Mouse (Mus musculus) kidney, adult 8-10 months (tissue): ENCODE measurements around the gene Gadd45g.
A peak's percentile ranks its signal among the peaks of the same experiment; 100 is the strongest.

ENCODE experiments used
- DNase-seq, 2 experiments: peaks; one replicate each; pipeline ENCODE4 v3.0.0; 2022

Gadd45g gene

DNA sequence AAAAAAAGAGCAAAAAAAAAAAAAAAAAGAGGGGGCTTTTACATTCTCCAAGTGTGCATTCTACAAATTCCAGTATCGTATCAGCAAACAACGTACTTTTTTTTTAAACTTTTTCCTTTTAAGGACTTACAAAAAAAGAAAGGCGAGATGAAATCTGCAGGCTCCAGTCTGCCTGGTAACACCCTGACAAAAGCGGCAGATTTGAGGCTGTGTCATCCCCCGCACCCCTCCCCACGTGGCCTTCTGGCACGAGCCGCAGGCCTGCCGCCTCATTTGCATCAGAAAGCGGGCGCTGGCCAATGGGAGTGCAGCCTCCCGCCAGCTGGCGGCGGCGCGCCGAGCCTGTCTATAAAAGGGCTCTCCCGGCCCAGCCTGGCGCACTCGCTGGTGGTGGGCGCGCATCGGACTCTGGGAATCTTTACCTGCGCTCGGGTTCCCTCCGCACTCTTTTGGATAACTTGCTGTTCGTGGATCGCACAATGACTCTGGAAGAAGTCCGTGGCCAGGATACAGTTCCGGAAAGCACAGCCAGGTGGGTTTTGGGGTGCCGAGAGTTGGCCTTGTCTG lies at the start of gene Gadd45g:
Gene Gadd45g (plus strand): TSS at position 378 of the 567 bp plus-strand sequence.
- peak; percentile 93 to 94 for DNase-seq

- DNase-seq, result no peak
Measured at GRCm38 (mm10) chr13:51797899-51798746, 48.4 kb upstream of the Gadd45g start.

DNA sequence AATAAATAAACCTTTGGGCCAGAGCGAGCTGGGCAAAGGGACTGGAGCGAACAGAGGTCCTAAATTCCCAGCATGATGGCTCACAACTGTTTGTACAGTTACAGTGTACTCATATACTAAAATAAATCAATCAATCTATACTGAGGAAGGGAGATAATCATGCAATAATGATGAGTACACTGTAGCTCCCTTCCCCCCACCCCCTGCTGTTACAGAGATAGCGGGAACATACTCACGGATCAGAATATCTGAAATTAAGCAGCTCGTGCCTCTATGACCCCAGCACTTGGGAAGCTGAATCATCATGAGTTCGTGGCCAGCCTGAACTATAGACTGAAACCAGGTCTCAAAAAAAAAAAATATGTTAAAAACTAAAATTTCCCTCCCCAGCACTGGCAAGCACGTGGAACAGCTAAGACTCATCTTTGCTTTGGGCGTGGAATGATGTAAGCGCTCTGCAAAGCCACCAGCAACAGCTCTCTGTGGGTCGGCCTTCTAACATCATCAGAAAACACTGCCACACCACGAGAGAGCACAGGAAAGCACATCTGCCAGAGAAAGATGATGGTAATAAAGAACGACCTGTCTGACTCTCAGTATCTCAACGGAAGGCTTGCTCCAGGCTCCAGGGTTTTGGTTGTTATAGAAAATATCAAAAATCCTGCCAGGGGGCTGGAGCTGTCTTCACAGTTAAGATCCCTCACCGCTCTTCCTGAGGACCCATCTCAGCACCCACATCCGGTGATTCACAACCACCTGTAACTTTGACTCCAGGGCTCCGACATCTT lies 46.5 kb upstream of the Gadd45g start:
- no peak for DNase-seq

- DNase-seq, result no peak
Measured at GRCm38 (mm10) chr13:51800921-51801320, 45.6 kb upstream of the Gadd45g start.

GRCm38 (mm10) chr13:51805634-51806033 lies 40.8 kb upstream of the Gadd45g start:
- no peak for DNase-seq

GRCm38 (mm10) chr13:51806220-51806619 lies 40.3 kb upstream of the Gadd45g start:
- DNase-seq, result no peak

GRCm38 (mm10) chr13:51808141-51808540 lies 38.3 kb upstream of the Gadd45g start:
- DNase-seq, result no peak

DNA sequence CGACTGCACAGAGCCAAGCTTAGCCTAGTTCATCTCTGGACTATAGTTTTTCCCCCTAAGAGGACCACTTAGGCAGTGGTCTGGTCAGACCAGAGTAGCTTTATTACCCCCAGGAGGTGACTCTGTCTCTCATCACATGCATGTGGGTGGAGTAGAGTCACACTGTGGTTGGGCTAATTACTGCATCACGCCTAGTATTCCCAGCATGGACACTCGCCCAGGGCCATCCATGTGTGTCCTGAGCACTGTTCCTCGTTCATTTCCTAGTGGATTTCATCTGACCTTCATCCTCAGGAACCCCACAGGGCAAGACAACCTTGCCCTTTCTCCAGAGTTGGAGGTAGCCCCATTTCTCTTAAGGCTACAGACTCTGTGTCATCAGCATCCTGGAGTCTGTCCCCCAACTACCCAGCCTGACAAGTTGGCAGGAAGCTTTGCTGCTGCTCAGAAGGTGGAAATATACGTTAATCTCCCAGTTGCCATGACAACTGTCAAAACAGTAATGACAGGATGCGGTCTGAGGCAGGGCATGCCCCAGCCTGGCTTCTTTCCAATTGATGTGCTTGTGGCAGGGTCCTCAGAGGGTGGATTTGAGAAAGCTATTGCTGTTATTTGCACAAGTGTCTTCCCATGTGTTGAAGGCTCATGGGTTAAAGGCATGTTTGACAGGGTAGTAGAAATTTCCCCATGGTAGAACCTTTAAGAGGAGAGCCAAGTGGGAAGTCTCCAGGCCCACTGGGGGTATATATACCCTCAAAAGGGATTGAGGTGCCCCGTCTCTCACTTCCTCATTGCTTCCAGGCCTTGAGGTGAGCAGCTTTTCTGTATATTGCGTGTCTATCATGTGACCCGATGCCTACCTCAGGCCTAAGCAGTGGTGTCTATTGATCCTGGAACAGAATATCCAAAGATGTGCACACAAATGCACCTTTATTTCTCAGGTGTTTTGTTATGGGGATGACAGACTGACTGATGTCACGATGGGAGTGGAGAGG lies 32.6 kb upstream of the Gadd45g start:
- no peak for DNase-seq

DNA sequence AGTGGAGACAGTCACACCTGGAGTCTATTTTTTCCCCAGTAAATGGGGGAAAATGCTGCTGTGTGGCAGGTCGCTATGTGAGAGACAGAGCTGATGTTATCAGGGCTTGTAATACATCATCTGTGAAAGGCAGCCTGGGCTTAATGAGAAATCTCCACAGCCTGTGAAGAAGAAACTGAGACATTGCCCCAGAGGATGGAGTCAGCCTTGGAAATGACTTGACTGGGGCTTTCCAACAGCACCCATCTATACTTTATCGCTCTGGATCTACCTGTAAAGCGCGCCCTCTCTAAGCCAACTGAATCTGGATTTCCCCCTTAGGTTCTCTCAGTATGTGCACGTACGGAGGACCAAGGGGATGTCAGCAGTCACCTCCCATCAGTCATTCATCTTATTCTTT lies 31.8 kb upstream of the Gadd45g start:
- no peak for DNase-seq

DNA sequence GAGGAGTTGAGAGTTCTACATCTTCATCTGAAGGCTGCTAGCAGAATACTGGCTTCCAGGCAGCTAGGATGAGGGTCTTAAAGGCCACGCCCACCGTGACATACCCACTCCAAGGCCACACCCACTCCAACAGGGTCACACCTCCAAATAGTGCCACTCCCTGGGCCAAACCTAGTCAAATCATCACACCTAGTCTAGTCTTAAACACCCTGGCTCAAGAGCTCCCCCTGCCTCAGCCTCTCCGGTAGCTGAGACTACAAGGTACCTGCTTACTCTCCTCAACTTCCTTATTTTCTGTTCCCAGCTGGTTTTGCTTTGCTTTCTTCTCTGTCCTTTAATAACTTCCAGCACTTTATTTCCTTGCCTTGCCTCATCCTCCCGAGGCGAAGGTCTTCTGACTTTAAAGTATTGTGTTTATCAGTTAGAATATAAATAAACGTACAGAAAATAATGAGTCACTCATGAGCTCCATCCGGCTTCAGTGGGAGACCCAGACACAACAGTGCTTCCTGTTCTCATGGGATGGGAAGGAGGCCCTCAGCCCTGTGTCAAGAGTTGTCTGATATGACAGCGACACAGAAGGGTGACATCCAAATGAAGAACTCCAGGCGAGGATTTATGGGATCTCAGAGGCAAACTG lies 30.5 kb upstream of the Gadd45g start:
- DNase-seq, result peak in 1 of 2 experiments; percentile 65

DNA sequence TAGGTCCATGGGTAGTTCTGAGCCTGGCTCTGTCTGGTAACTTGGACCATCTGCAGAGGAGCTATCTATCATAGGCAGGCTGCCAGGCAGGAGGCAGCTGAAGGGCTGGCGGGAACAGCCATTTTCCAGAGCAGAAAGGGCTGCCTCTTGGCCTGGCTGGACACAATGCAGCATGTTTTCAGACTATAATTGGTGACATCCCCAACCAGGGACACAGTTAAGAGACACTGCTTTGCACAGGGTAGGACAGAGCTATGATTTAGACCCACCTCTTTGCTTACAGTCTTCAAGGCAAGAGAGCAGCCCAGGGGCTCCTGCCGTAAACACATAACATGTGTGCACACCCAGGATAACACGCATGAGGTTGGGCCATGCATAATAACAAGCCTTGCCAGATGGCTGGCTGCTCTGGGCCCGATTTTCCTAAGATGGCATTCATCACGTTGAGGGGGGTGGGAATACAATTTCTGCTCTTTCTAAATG lies 29.9 kb upstream of the Gadd45g start:
- no peak for DNase-seq

DNA sequence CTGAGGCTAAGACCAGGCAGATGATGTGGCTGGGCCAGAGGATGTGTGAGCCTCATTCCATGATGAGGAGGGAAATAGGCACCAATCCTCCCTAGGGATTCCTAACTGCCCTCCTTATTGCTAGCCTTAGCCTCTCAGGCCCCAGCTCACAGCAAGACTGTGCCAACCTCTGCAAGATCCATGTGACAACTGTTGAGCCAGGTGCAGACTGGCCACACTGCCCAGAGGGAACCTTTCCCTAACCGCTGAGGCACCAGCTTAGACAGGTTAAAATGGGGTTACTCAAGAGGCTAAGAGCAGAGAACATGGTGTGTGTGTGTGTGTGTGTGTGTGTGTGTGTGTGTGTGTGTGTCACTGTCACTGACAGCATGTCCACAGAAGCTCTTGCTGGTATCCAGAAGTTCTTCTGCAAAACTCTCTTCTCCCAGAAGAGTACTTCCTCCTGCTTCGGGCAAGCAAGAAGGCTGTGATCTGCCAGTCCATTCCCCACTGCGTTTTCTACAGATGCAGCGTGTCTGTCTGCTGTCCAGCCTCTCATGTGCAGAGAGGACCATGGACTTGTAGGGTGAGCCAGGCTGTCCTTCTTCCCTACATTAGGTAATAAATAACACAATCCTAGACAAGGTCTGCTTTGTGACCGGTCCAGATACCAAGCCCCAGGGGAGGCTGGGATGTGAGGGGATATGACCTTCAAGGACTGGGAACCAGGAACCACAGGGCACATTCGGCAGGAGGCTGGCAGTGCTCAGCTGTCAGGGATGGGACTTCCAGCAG lies 28.1 kb upstream of the Gadd45g start:
- DNase-seq, result peak; percentile 78 to 89

DNA sequence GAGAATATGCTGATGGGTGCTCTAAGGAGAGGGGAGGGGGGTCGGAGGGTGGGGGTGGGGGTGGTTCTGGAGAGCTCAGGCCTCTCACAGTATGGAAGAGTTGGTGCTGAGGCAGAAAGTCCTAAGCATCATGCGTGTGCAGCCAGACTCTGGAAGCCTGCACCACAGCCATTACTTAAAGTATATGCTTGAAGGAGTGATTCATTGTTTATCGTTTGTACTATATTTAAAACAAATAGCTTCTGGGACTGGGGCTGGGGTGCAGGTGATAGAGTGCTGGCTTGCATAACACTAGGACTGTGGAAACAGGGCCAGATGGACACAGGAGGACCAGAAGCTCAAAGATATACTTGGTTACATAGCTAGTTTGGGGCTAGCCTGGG lies 27.5 kb upstream of the Gadd45g start:
- no peak for DNase-seq

DNA sequence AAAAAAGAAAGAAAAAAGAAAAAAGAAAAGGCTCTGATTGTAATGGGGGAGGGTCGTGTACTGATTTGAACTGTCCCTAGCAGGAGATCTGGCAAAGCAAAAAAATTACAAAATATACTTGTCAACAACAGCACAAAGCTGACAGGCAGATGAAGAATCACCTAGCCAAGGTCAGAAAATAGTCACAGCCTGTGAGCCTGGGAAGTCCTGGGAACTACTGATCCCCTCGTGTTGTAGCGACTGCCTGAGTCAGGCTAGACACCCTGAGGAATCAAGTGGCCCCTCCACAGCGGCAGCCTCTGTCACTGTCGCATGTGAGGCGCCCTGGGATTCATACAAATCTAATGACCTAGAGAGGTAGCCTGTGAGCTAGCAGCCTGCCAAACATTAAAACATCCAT lies 27.1 kb upstream of the Gadd45g start:
- DNase-seq, result no peak

GRCm38 (mm10) chr13:51821988-51822387 lies 24.5 kb upstream of the Gadd45g start:
- DNase-seq, result peak; percentile 47 to 56

DNA sequence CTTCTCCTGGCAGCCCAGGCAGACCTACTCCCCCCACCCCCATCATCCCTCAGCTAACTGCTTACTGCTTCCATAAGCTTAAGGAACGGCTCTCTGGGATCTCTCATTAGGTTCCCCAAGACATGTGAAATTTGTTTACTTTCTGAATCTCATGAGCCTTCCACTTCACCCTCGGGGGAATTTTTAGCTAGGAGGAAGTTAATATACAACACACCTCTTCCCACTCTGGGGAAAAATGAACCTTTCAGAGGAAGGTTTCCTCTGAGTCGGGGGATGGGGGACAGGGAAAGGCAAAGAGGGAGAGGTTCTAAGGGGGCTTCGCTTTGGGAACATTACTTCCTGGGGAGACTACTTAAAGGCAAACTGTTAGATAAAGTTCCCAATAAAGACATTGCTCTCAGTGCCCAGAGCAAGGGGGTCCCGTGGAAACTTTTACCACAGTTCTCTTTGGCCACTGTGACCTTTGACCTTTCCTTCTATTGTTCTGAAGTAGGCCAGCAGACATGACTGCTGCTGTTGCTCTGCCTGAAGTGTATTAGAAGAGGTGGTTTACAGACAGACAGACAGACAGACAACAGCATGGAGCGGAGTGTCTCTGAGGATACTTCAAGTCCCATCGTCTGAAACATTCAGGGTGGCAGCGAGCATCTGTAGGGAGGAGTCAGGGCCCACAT lies 22.5 kb upstream of the Gadd45g start:
- DNase-seq, result peak; percentile 54 to 78

DNA sequence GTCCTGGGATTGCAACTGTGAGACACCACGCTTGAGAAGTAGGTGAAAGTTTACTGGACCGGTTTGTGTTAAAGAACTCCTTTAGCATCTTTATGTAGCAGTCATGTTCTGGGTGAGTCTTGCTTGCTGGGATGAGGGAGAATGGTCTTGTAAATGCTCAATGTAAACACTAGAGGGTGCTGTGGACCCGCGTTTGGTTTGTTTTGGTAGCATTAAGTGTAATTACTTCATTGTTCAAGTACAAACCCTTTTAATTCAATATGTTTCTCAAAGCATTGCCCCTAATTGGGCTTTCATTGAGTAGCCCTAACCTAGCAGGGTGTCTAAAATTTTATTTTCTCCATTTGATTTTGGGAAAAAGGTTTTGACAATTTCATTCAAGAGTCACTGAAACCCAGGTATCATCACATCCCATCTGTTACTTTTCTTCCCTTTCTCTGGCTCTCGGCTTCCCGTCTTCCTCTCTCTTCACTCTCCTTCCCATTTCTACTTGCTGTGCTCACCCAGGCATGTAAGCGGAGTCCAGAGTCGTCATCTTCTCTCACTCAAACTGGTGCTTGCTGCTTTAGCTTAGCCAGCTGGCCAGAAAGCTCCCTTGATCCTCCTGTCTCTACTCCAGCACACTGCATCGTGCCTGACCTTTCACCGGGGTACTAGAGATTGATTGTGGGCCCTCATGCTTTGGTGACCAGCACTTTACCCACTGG lies 15.6 kb upstream of the Gadd45g start:
- no peak for DNase-seq

GRCm38 (mm10) chr13:51832491-51832890 lies 14.0 kb upstream of the Gadd45g start:
- no peak for DNase-seq

- peak; percentile 49 to 50 for DNase-seq
Measured at GRCm38 (mm10) chr13:51833611-51834010, 12.9 kb upstream of the Gadd45g start.

DNA sequence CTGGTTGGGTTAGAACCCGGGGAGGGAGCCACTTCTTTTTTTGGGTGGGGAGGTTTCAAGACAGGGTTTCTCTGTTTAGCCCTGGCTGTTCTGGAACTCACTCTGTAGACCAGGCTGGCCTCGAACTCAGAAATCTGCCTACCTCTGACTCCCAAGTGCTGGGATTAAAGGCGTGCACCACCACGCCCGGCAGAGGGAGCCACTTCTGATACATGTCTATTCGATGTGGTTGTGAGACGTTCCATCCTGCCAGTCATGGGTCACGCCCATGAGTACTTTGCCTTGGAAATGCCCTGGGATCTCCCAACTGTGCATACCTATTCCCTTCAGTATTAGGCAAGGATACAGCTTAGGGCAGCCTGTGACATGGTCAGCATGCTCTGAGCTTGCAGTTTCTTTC lies 12.5 kb upstream of the Gadd45g start:
- peak; percentile 54 to 64 for DNase-seq
